Mouse (Mus musculus): ENCODE results near the gene Hip1. TPM values are rescaled to one million over a fixed set of nuclear protein-coding genes. Genes with fewer than 3 reads are reported as not detected.

The Hip1 gene
- total and polyA plus RNA-seq, 3 experiments, result 0.23 to 0.75 TPM; not detected in 1

DNA sequence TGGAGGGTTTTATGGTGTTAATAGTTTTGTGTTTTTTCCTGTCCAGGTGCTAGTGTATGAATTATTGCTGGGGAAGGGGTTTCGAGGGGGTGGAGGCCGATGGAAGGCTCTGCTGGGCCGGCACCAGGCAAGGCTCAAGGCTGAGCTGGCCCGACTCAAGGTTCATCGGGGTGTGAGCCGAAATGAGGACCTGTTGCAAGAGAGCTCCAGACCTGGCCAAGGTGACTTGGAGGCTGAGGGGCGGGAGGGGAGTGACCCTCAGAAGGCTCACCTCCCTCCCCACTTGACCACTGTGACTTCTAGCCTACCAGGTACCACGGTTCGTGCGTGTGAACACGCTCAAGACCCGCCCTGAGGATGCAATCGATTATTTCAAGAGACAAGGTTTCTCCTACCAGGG is 173.7 kb downstream of the Hip1 start:
- TF ChIP-seq ZNF384 (IDR thresholded peaks at IDR 0.05; ENCODE audit: low read depth, low read length) (no peak), CTCF (IDR thresholded peaks at IDR 0.05 in 2 of 3, conservative IDR thresholded peaks at IDR 0.05 in 1 of 3; ENCODE audit: control insufficient read depth in 1 of 3, insufficient read depth in 1 of 3, low read depth in 2 of 3, low read length in 3 of 3, poor library complexity in 1 of 3, severe bottlenecking in 1 of 3) (no peak), MAX (IDR thresholded peaks at IDR 0.05; ENCODE audit: low read length) (no peak), BHLHE40 (IDR thresholded peaks at IDR 0.05; ENCODE audit: borderline replicate concordance, low read depth, low read length) (no peak), POLR2AphosphoS5 (IDR thresholded peaks at IDR 0.05; ENCODE audit: borderline replicate concordance, low read depth, low read length) (no peak), TBP (IDR thresholded peaks at IDR 0.05; ENCODE audit: low read depth, low read length) (no peak), MYC (IDR thresholded peaks at IDR 0.05; ENCODE audit: low read depth, low read length) (no peak), MXI1 (IDR thresholded peaks at IDR 0.05; ENCODE audit: low read depth, low read length) (no peak), NRF1 (IDR thresholded peaks at IDR 0.05; ENCODE audit: insufficient read depth, low read depth, low read length, poor library complexity, severe bottlenecking) (no peak), POLR2AphosphoS2 (IDR thresholded peaks at IDR 0.05; ENCODE audit: low read length) (no peak), RAD21 (IDR thresholded peaks at IDR 0.05; ENCODE audit: low read depth, low read length) (no peak), ZKSCAN1 (IDR thresholded peaks at IDR 0.05; ENCODE audit: low read depth, low read length) (no peak), JUND (IDR thresholded peaks at IDR 0.05; ENCODE audit: low read depth, low read length) (no peak), POLR2A (IDR thresholded peaks at IDR 0.05; ENCODE audit: control insufficient read depth in 1 of 2, insufficient read depth in 1 of 2, low read depth in 1 of 2, low read length in 2 of 2, poor library complexity in 1 of 2) (no peak), MYB (IDR thresholded peaks at IDR 0.05; ENCODE audit: low read depth, low read length) (no peak), MAFK (IDR thresholded peaks at IDR 0.05; ENCODE audit: borderline replicate concordance, low read depth, low read length) (no peak), EP300 (IDR thresholded peaks at IDR 0.05; ENCODE audit: low read depth in 1 of 2, low read length in 2 of 2) (no peak), RCOR1 (IDR thresholded peaks at IDR 0.05; ENCODE audit: low read depth, low read length) (no peak), ELF1 (IDR thresholded peaks at IDR 0.05; ENCODE audit: low read depth, low read length) (no peak)
- DNase-seq (ENCODE audit: low read depth, low spot score), result no peak
- H3K4me3 ChIP-seq (ENCODE audit: control insufficient read depth in 1 of 2, insufficient read depth in 1 of 2, low read depth in 2 of 2, low read length in 2 of 2), result no peak overlapping the region
- H3K79me2 ChIP-seq (ENCODE audit: control insufficient read depth, insufficient read depth, low read length, poor library complexity), result peaks cover 19% of the 10 kb centered on the region
- no peak overlapping the region for H3K27ac ChIP-seq (ENCODE audit: control insufficient read depth, low read depth, low read length)
- peaks cover 0 to 4% of the 10 kb centered on the region in 2 experiments; a peak in 3 of 4 replicates for H3K4me1 ChIP-seq (ENCODE audit: control insufficient read depth in 1 of 2, insufficient read depth in 2 of 2, low read length in 2 of 2)
- H3K9me3 ChIP-seq (replicated peaks; ENCODE audit: insufficient read depth, low read length), result no peaks in the 10 kb centered on the region
- H3K36me3 ChIP-seq (ENCODE audit: control insufficient read depth in 1 of 2, insufficient read depth in 2 of 2, low read length in 2 of 2), result peaks cover 2 to 4% of the 10 kb centered on the region in 2 experiments; a peak in 2 of 4 replicates
- no peaks in the 10 kb centered on the region for H3K27me3 ChIP-seq (ENCODE audit: control insufficient read depth in 1 of 2, insufficient read depth in 2 of 2, low read length in 2 of 2)
- H3K9ac ChIP-seq (ENCODE audit: control insufficient read depth, low read depth, low read length, poor library complexity, severe bottlenecking), result no peak overlapping the region

DNA sequence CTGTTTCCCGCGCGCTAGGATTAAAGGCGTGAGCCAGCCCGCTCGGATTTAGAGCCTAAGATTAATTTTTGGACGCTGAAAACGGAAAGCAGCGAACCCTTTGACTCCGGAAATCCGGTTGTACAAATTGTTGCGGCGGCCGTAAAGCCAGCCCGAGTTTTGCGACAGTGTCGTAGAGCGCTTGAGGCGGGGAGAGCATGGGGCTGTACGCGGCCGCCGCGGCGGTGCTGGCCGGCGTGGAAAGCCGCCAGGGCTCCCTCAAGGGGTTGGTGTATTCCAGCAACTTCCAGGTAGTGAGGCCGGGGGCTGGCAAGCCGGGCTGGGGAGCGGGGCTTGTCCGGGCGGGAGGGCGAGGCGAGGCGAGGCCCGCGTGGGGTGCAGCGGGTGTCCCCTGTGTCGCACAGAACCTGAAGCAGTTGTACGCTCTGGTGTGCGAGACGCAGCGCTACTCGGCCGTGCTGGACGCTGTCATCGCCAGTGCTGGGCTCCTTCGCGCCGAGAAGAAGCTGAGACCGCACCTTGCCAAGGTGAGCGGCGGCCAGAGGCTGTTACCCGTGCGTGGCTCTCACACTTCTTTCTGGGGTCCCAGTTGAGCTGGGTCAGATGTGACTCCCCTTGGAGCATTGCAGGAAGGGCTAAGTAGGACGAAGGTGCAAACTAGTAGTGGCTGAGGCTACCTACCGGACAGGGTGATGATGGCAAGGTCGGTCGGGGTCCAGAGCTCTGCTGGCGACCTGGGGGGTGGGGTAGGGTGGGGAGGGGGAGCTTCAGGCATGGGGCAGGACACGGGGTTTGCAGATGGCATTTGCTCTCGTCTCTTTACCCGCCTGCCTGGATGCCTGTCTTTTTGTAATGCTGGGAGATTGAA is 174.9 kb downstream of the Hip1 start, which contains the start of gene Nsun5:
Gene Nsun5 (plus strand): TSS at position 167 of the 868 bp plus-strand sequence.
- Histone ChIP-seq H3K27ac (ENCODE audit: control insufficient read depth, low read depth, low read length) (peak within 1 kb of the TSS; percentile 90), H3K27me3 (ENCODE audit: control insufficient read depth in 1 of 2, insufficient read depth in 2 of 2, low read length in 2 of 2) (no peaks in the 10 kb centered on the region), H3K36me3 (ENCODE audit: control insufficient read depth in 1 of 2, insufficient read depth in 2 of 2, low read length in 2 of 2) (peaks cover 2% of the 10 kb centered on the region in 2 experiments; a peak in 2 of 4 replicates), H3K9me3 (replicated peaks; ENCODE audit: insufficient read depth, low read length) (no peaks in the 10 kb centered on the region), H3K4me1 (ENCODE audit: control insufficient read depth in 1 of 2, insufficient read depth in 2 of 2, low read length in 2 of 2) (peaks cover 0 to 4% of the 10 kb centered on the region in 2 experiments; a peak in 3 of 4 replicates), H3K9ac (ENCODE audit: control insufficient read depth, low read depth, low read length, poor library complexity, severe bottlenecking) (peak within 1 kb of the TSS; percentile 94), H3K4me3 (ENCODE audit: control insufficient read depth in 1 of 2, insufficient read depth in 1 of 2, low read depth in 2 of 2, low read length in 2 of 2) (peak within 1 kb of the TSS; percentile 61 to 90), H3K79me2 (ENCODE audit: control insufficient read depth, insufficient read depth, low read length, poor library complexity) (peaks cover 19% of the 10 kb centered on the region)
- peak; percentile 97 for DNase-seq (ENCODE audit: low read depth, low spot score)
- TF ChIP-seq GABPA (IDR thresholded peaks at IDR 0.05; ENCODE audit: low read depth, low read length) (no peak), MYB (IDR thresholded peaks at IDR 0.05; ENCODE audit: low read depth, low read length) (no peak), POLR2AphosphoS2 (IDR thresholded peaks at IDR 0.05; ENCODE audit: low read length) (peak; percentile 73), E2F4 (IDR thresholded peaks at IDR 0.05; ENCODE audit: borderline replicate concordance, low read depth, low read length) (no peak), ZMIZ1 (IDR thresholded peaks at IDR 0.05; ENCODE audit: low read depth, low read length) (peak; percentile 86), SMC3 (IDR thresholded peaks at IDR 0.05; ENCODE audit: low read depth, low read length) (no peak), CTCF (IDR thresholded peaks at IDR 0.05 in 2 of 3, conservative IDR thresholded peaks at IDR 0.05 in 1 of 3; ENCODE audit: control insufficient read depth in 1 of 3, insufficient read depth in 1 of 3, low read depth in 2 of 3, low read length in 3 of 3, poor library complexity in 1 of 3, severe bottlenecking in 1 of 3) (no peak), ETS1 (IDR thresholded peaks at IDR 0.05; ENCODE audit: low read depth, low read length) (no peak), ZNF384 (IDR thresholded peaks at IDR 0.05; ENCODE audit: low read depth, low read length) (no peak), SIN3A (IDR thresholded peaks at IDR 0.05; ENCODE audit: low read length) (peak; percentile 94), TBP (IDR thresholded peaks at IDR 0.05; ENCODE audit: low read depth, low read length) (peak; percentile 80), GATA1 (IDR thresholded peaks at IDR 0.05; ENCODE audit: low read depth, low read length) (0 out of 2 replicates have a peak, but pooled peaks have one; percentile 2), POLR2AphosphoS5 (IDR thresholded peaks at IDR 0.05; ENCODE audit: borderline replicate concordance, low read depth, low read length) (no peak), USF2 (IDR thresholded peaks at IDR 0.05; ENCODE audit: borderline replicate concordance in 1 of 2, insufficient read depth in 1 of 2, low read depth in 1 of 2, low read length in 2 of 2) (no peak), MAX (IDR thresholded peaks at IDR 0.05; ENCODE audit: low read length) (peak; percentile 72), ELF1 (IDR thresholded peaks at IDR 0.05; ENCODE audit: low read depth, low read length) (peak; percentile 93), MXI1 (IDR thresholded peaks at IDR 0.05; ENCODE audit: low read depth, low read length) (peak; percentile 91)

Data from MEL (cell line).